Mouse (Mus musculus) kidney, embryonic 16.5 days (tissue): ENCODE results near the gene Mesp2. TPM values are rescaled to one million over a fixed set of nuclear protein-coding genes. Genes with fewer than 3 reads are reported as not detected.

ENCODE experiments used
- ATAC-seq: fragments of 200-750 bp; cut with Nextera tagmentation; 2 replicates; pipeline ENCODE4 v1.8.0; 2017; ENCODE audit warnings: moderate TSS enrichment; ENCODE audit not compliant: low FRiP score, low TSS enrichment
- H3K27ac ChIP-seq: fragments of 300-500 bp; sonication (generic); 2 replicates; pipeline ENCODE4 v1.5.1; 2014; ENCODE audit warnings: low read length
- H3K27me3 ChIP-seq: fragments of 300-500 bp; sonication (generic); 2 replicates; pipeline ENCODE4 v1.6.1; 2014; ENCODE audit warnings: low read length, control low read depth, mixed read lengths; ENCODE audit not compliant: insufficient read depth
- H3K36me3 ChIP-seq: fragments of 300-500 bp; sonication (generic); 2 replicates; pipeline ENCODE4 v1.6.1; 2014; ENCODE audit warnings: low read length, control low read depth, mixed read lengths; ENCODE audit not compliant: insufficient read depth
- H3K4me1 ChIP-seq: fragments of 300-500 bp; sonication (generic); 2 replicates; pipeline ENCODE4 v1.6.1; 2014; ENCODE audit warnings: low read length, control low read depth, mixed read lengths; ENCODE audit not compliant: insufficient read depth
- H3K4me2 ChIP-seq: fragments of 300-500 bp; sonication (generic); replicated peaks from 2 replicates; pipeline ENCODE4 v1.6.1; 2014; ENCODE audit warnings: low read depth, low read length
- H3K4me3 ChIP-seq: fragments of 300-500 bp; sonication (generic); 2 replicates; pipeline ENCODE4 v1.5.1; 2014; ENCODE audit warnings: mild to moderate bottlenecking, low read length
- H3K9ac ChIP-seq: fragments of 300-500 bp; sonication (generic); replicated peaks from 2 replicates; pipeline ENCODE4 v1.6.1; 2014; ENCODE audit warnings: low read length
- H3K9me3 ChIP-seq: fragments of 300-500 bp; sonication (generic); 2 replicates; pipeline ENCODE4 v1.6.1; 2016; ENCODE audit warnings: low read length, control low read depth
- WGBS: fragments of 180-500 bp; shearing (Covaris S2); extraction: QIAGEN DNeasy Blood & Tissue Kit; methylation state at CpG from one replicate; pipeline ENCODE4 v1.1.7; 2014; 5-methylcytosine and 5-hydroxymethylcytosine counted together
- polyA plus RNA-seq: library from polyadenylated mRNA; unstranded; fragments of >200 nt; fragmentation: Nextera tagmentation; extraction: Ambion mirVana; gene quantifications from 2 replicates; pipeline ENCODE4 v1.2.1, GENCODE M21; 2015

The Mesp2 gene
- polyA plus RNA-seq: 0.78 and 0.82 TPM in 2 replicates

DNA sequence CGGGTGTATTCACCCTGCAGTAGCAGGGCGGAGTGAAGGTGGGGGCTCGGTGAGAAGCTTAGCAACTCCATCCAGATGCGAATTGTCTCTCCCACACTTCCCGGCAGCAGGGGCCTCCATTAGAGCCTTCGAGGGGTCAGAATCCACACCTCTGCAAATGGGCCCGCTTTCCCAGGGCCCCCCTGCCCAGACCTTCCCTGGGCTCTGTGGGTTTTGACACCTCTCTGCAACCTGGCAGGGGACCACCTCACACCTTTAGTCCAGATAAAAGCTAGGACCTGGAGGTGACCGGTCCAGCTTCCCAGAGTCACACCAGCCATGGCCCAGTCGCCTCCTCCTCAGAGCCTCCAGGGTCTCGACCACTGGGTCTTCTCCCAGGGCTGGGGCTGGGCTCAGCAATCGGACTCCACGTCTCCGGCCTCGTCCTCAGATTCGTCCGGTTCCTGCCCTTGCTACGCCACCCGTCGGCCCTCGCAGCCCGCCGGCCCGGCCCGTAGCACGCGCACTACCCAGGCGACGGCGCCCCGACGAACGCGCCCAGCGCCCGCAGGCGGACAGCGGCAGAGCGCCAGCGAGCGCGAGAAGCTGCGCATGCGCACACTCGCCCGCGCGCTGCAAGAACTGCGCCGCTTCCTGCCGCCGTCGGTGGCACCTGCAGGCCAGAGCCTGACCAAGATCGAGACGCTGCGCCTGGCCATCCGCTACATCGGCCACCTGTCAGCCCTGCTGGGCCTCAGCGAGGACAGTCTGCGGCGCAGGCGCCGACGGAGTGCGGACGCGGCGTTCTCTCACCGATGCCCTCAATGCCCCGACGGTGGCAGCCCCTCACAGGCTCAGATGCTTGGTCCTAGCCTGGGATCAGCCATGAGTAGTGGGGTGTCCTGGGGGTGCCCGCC is at the start of gene Mesp2:
Mesp2 (plus strand) TSS at position 117 of the 896 bp plus-strand sequence.
- Histone ChIP-seq H3K27me3 (peaks cover 11% of the 10 kb centered on the region), H3K36me3 (no peaks in the 10 kb centered on the region), H3K27ac (no peak within 1 kb of the TSS), H3K9ac (peak within 1 kb of the TSS; percentile 69), H3K4me2 (peak within 1 kb of the TSS; percentile 65), H3K9me3 (no peaks in the 10 kb centered on the region), H3K4me1 (peaks cover 8% of the 10 kb centered on the region; the same call in 1 of the 2 replicates), H3K4me3 (peak within 1 kb of the TSS; percentile 34)
- WGBS: 10% methylated on average over 71 of the region's 71 CpGs
- ATAC-seq: peak; percentile 60

DNA sequence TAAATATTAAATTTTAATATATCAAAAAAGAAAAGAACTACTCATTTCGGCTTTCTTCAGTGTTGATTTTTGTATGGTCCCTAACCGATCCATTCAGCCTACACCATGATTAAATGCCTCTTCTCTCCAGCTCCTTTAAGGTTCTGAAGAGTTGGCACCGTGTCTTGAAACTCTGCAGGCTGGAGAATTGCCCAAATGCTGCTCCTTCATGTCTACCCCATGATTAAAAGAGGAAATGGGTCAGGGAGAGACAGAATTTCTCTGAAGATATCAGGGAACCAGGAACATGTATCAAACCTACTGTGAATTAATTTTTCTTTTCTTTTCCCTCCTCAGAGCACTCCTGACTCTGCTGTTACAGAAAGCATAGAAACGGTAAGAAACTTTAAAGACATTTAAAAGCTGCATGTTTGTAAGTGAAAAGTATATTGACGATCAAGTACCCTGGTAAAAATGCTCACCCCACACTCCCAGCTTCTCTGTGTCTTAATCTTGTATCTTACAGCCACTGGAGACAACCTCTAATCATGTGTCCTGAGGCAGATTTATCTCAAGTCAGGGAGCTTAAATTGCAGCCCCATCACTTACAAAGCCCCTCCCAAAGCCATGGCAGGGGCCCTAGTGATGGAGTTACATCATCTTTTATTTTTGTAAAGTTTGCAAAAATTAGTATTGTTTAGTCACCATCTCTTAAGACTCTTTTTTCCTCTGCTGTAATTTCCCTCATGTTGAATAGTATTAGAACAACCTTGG is 49.2 kb upstream of the Mesp2 start:
- ATAC-seq: no peak
- WGBS: 72% methylated on average over 5 of the region's 5 CpGs
- Histone ChIP-seq H3K4me3 (no peak overlapping the region), H3K36me3 (no peaks in the 10 kb centered on the region), H3K9me3 (no peaks in the 10 kb centered on the region), H3K4me2 (no peak overlapping the region), H3K4me1 (no peaks in the 10 kb centered on the region), H3K9ac (no peak overlapping the region), H3K27me3 (no peaks in the 10 kb centered on the region), H3K27ac (no peak overlapping the region)

- H3K9ac ChIP-seq: no peak overlapping the region
- H3K36me3 ChIP-seq: no peaks in the 10 kb centered on the region
- H3K4me1 ChIP-seq: no peaks in the 10 kb centered on the region
- no peaks in the 10 kb centered on the region for H3K27me3 ChIP-seq
- H3K4me3 ChIP-seq: no peak overlapping the region
- 72% methylated on average over 8 of the region's 8 CpGs for whole genome bisulfite sequencing
- H3K9me3 ChIP-seq: no peaks in the 10 kb centered on the region
- no peak for ATAC-seq
- H3K4me2 ChIP-seq: no peak overlapping the region
- no peak overlapping the region for H3K27ac ChIP-seq
Observed at GRCm38 (mm10) chr7:79762106-79762505, 48.4 kb upstream of the Mesp2 start.

GRCm38 (mm10) chr7:79765991-79766390 is 44.5 kb upstream of the Mesp2 start:
- Histone ChIP-seq H3K9ac (no peak overlapping the region), H3K27ac (no peak overlapping the region), H3K9me3 (no peaks in the 10 kb centered on the region), H3K36me3 (no peaks in the 10 kb centered on the region), H3K4me2 (no peak overlapping the region), H3K27me3 (no peaks in the 10 kb centered on the region), H3K4me1 (no peaks in the 10 kb centered on the region), H3K4me3 (no peak overlapping the region)
- no peak for ATAC-seq
- 50% methylated on average over 1 of the region's 1 CpGs for WGBS

- 81% methylated on average over 3 of the region's 3 CpGs for WGBS
- Histone ChIP-seq H3K27me3 (no peaks in the 10 kb centered on the region), H3K9ac (no peak overlapping the region), H3K9me3 (no peaks in the 10 kb centered on the region), H3K4me2 (no peak overlapping the region), H3K27ac (no peak overlapping the region), H3K4me3 (no peak overlapping the region), H3K4me1 (no peaks in the 10 kb centered on the region), H3K36me3 (no peaks in the 10 kb centered on the region)
- ATAC-seq: no peak
Observed at GRCm38 (mm10) chr7:79769664-79770063, 40.9 kb upstream of the Mesp2 start.

DNA sequence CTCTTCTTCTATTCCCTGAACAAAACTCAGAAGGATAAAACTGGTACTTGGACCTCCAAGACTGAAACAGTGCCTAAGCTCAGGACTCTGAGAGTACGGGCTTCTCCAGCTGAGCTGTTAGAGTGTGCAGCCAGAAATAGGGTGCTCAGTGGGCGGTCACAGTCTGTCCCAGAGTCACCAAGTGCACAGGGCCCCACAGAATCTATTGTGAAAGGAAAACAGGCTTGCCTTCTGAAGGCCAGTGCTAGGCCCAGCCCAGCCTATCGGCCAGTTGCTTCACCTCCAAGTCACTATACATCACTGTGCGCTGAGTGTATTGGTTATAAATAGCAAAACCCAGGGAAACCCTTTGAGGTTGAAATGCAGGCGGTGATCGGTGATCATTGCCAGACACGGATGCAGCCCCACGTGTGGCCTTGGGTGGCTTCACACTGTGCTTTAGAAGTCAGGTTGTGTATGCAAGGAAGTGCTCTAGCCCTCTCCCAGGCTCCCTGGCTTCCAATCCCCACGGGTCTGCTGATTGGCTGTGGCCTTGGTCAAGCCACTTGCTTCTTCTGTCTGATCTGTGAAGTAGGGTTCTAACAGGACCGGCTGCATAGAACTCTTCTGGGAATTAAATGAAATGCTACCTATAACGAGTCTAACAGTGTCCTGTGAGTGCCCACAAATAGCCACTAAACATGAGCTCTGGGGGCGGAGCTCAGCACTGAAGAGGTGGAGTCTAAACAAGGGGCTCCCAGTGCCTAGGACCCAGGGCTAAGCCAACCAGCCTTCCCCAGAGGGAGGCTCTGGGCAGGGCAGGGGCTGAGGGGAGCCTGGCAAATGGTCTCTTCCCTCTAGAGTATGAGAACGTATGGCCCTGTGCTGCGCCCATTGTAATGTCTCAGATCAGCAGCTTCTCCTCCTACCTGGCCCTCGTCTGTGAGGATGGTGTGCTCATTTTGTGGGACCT is 38.7 kb upstream of the Mesp2 start:
- no peaks in the 10 kb centered on the region for H3K9me3 ChIP-seq
- ATAC-seq: peak; percentile 57; the same call in 1 of the 2 replicates
- 46% methylated on average over 15 of the region's 15 CpGs for WGBS
- H3K36me3 ChIP-seq: no peaks in the 10 kb centered on the region
- no peak overlapping the region for H3K27ac ChIP-seq
- no peak overlapping the region for H3K9ac ChIP-seq
- no peak overlapping the region for H3K4me3 ChIP-seq
- no peaks in the 10 kb centered on the region for H3K4me1 ChIP-seq
- no peak overlapping the region for H3K4me2 ChIP-seq
- H3K27me3 ChIP-seq: no peaks in the 10 kb centered on the region

DNA sequence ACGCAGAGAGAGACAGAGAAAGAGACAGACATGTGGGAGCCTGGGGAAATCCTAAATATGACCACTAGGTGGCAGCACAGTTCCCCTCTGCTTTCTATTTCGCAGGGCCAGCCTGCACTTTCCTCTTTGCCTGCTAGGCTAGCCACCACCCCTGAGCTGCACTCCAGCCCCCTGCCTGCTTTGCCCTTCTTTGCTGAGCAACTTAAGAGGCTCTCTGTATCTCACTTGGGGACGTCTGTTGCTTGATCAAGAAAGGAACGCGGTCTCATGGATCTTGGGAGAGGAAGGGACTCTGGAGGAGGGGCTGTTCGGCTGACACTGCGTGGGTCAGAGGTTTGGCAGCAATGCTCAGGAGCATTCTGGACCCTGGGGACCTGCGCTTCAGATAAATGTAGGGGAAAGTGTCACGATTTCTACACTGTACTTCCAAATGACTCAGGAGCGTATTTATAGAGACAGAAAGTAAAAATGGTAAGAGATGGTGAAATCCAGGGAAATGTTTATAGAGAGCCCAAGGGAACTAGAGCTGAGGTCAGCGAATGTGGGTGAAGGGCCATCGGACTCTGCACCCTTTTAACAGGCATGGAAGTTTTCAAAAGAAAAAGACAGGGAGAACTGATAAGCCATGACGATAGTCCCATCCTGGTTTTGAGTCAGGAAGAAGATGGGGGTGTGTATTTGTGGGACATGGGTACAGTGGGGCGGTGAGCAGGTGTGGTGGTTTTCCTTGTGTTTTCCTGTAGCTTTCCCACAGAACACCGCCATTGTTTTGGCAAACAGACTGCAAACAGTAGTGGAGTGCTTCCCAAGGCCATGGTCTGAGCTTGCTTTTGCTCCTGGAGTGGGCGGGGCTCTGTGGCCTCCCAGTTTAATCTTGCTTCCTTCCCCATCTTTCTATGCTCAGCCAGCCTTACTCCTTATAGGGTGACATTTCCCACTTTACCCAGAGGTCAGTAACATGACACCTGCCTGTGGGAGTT is 29.6 kb upstream of the Mesp2 start:
- H3K4me2 ChIP-seq: peak overlapping the region; percentile 53
- WGBS: 30% methylated on average over 16 of the region's 16 CpGs
- H3K9me3 ChIP-seq: no peaks in the 10 kb centered on the region
- peak overlapping the region; percentile 66 for H3K9ac ChIP-seq
- H3K4me1 ChIP-seq: peaks cover 9% of the 10 kb centered on the region
- ATAC-seq: peak; percentile 73
- peak overlapping the region; percentile 29 for H3K4me3 ChIP-seq
- 0 out of 2 replicates have a peak overlapping the region, but pooled peaks have one; percentile 4 for H3K27ac ChIP-seq
- H3K36me3 ChIP-seq: no peaks in the 10 kb centered on the region
- H3K27me3 ChIP-seq: no peaks in the 10 kb centered on the region

- H3K9me3 ChIP-seq: no peaks in the 10 kb centered on the region
- no peaks in the 10 kb centered on the region for H3K36me3 ChIP-seq
- no peak for ATAC-seq
- no peaks in the 10 kb centered on the region for H3K27me3 ChIP-seq
- H3K27ac ChIP-seq: no peak overlapping the region
- H3K4me2 ChIP-seq: no peak overlapping the region
- peaks cover 9% of the 10 kb centered on the region for H3K4me1 ChIP-seq
- no peak overlapping the region for H3K4me3 ChIP-seq
- WGBS: 77% methylated on average over 11 of the region's 11 CpGs
- no peak overlapping the region for H3K9ac ChIP-seq
Observed at GRCm38 (mm10) chr7:79781826-79782515, 28.6 kb upstream of the Mesp2 start.
